Mouse (Mus musculus) heart, adult 2 months (tissue): Measurements from ENCODE around the gene Ccdc34. TPM values are rescaled to one million over a fixed set of nuclear protein-coding genes. Genes with fewer than 3 reads are reported as not detected.

ENCODE experiments used
- DNase-seq, 2 experiments: peaks; one replicate each; pipeline ENCODE4 v3.0.0; 2021
- H3K27ac ChIP-seq: fragments of 200-600 bp; 2 replicates; pipeline ENCODE4 v1.8.1; 2022
- H3K27me3 ChIP-seq: fragments of 200-500 bp; 2 replicates; pipeline ENCODE4 v1.6.1; 2012; ENCODE audit warnings: mild to moderate bottlenecking, low read length, inconsistent platforms, mixed read lengths; ENCODE audit not compliant: control insufficient read depth, insufficient read depth
- H3K36me3 ChIP-seq: fragments of 200-500 bp; 2 replicates; pipeline ENCODE4 v1.6.1; 2012; ENCODE audit warnings: low read length, inconsistent platforms; ENCODE audit not compliant: control insufficient read depth, insufficient read depth
- H3K4me1 ChIP-seq: fragments of 200-500 bp; 2 replicates; pipeline ENCODE4 v1.6.1; 2011; ENCODE audit warnings: low read length; ENCODE audit not compliant: control insufficient read depth, insufficient read depth
- H3K4me3 ChIP-seq: fragments of 200-600 bp; 2 replicates; pipeline ENCODE4 v1.8.1; 2022
- H3K79me2 ChIP-seq: fragments of 200-500 bp; replicated peaks from 2 replicates; pipeline ENCODE4 v1.6.1; 2012; ENCODE audit warnings: mild to moderate bottlenecking, inconsistent platforms, low read length, moderate library complexity, mixed read lengths; ENCODE audit not compliant: control insufficient read depth, insufficient read depth
- H3K9ac ChIP-seq: fragments of 200-500 bp; 2 replicates; pipeline ENCODE4 v1.6.1; 2012; ENCODE audit warnings: low read depth, mild to moderate bottlenecking, control low read depth, inconsistent platforms, low read length, mixed read lengths
- CTCF ChIP-seq: fragments of 200-600 bp; IDR thresholded peaks from 2 replicates; pipeline ENCODE4 v1.8.1; 2022; ENCODE audit warnings: antibody characterized with exemption, mild to moderate bottlenecking, moderate library complexity
- EP300 ChIP-seq: fragments of 200-500 bp; IDR thresholded peaks from 2 replicates; pipeline ENCODE4 v1.6.1; 2011; ENCODE audit warnings: low read depth, low read length, control low read depth; ENCODE audit not compliant: insufficient read depth
- POLR2A ChIP-seq: fragments of 200-500 bp; IDR thresholded peaks from 2 replicates; pipeline ENCODE4 v1.6.1; 2011; ENCODE audit warnings: mild to moderate bottlenecking, low read depth, low read length, control low read depth; ENCODE audit not compliant: insufficient read depth
- WGBS: fragments of 180-500 bp; shearing (Covaris S2); methylation state at CpG from one replicate; pipeline ENCODE4 v1.1.7; 2018; 5-methylcytosine and 5-hydroxymethylcytosine counted together
- intact Hi-C: fragments of 180-260 bp; cut with DNase I; formaldehyde crosslinking; loops from one replicate; pipeline ENCODE4 v1.15.1; 2025
- polyA plus RNA-seq: library from polyadenylated mRNA; depleted of rRNA; stranded (reverse); fragments of >200 nt; gene quantifications from 2 replicates; pipeline ENCODE4 v1.2.3, GENCODE M21; 2012
- total RNA-seq, 2 experiments: library from RNA; stranded (reverse); gene quantifications; 2 replicates each; pipeline ENCODE4 v1.2.3; 2021

Gene Ccdc34
- total and polyA plus RNA-seq, 3 experiments = 1.8 to 4.6 (median 4.1) TPM

DNA sequence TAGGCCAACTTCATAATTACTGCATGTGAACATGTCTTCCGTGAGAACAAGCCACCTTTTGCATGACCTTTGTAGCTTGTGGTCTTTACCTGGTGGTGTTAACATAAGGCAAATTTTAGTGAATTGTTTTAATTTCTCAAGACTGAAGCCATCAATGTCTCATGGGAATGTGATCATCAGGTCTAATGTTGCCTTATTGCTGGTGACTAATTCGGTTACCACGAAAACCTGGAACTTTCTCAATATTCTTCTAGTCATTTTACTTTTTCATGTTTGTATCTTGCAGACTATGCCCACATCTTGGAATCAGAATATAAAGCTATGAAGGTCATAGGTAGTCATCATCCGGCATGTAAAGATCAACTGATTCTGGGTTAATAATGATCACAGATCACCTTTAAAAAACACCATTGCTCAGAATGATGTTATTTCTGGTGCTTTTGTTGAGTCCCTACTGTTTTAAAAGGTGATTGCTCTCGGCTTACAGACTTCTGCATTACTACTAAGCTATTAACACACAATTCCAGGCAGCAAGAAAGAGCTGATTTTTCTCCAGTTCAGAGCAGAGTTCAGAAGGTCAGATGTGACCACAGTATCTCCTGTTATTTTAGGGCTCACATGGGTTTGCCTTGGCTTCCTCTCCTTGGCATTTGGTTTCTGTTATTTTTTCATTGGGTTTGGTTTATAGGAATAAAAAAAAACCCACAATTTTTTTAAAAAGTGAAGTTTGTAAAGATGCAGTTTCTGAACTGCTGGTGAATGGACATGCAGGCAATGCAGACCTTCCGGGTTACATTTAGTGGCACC lies 57.2 kb downstream of the Ccdc34 start:
- no peak for TF ChIP-seq EP300
- no peak for TF ChIP-seq POLR2A
- no peak for TF ChIP-seq CTCF
- Histone ChIP-seq H3K4me3 (no peak overlapping the region), H3K36me3 (no peaks in the 10 kb centered on the region), H3K4me1 (no peaks in the 10 kb centered on the region), H3K27ac (no peak overlapping the region), H3K27me3 (no peaks in the 10 kb centered on the region), H3K79me2 (no peaks in the 10 kb centered on the region), H3K9ac (no peak overlapping the region)
- 87% methylated on average over 6 of the region's 6 CpGs for WGBS
- no peak for DNase-seq
- intact Hi-C loops = no loop called here

GRCm38 (mm10) chr2:110077240-110077639 lies 59.6 kb downstream of the Ccdc34 start:
- intact Hi-C loops = no loop called here
- TF ChIP-seq CTCF (no peak), EP300 (no peak), POLR2A (no peak)
- WGBS = 42% methylated on average over 2 of the region's 2 CpGs
- H3K27me3 ChIP-seq = no peaks in the 10 kb centered on the region
- no peaks in the 10 kb centered on the region for H3K4me1 ChIP-seq
- H3K79me2 ChIP-seq = no peaks in the 10 kb centered on the region
- no peak for DNase-seq
- no peak overlapping the region for H3K9ac ChIP-seq
- no peak overlapping the region for H3K4me3 ChIP-seq
- no peaks in the 10 kb centered on the region for H3K36me3 ChIP-seq
- H3K27ac ChIP-seq = no peak overlapping the region

DNA sequence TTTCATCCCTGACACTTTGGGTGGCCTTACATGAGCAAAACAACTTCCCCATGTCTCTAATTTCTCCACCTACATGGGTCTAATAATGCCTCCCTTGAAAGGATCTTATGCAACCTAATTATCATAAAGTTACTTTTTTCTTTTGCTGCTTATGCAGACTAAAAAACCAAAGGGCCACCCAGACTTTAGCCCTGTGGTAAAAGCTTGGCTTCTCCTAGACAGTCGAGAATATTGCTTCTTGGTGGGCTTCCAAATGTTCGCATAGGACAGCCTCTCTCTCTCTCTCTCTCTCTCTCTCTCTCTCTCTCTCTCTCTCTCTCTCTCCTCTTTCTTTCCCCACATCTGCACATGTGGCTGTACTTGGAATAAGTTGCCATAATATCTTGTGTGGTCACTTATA lies 60.0 kb downstream of the Ccdc34 start:
- no peak overlapping the region for H3K9ac ChIP-seq
- H3K27me3 ChIP-seq = no peaks in the 10 kb centered on the region
- H3K79me2 ChIP-seq = no peaks in the 10 kb centered on the region
- 61% methylated on average over 2 of the region's 2 CpGs for WGBS
- H3K36me3 ChIP-seq = no peaks in the 10 kb centered on the region
- no peak overlapping the region for H3K4me3 ChIP-seq
- intact Hi-C loops = no loop called here
- no peaks in the 10 kb centered on the region for H3K4me1 ChIP-seq
- DNase-seq = no peak
- no peak overlapping the region for H3K27ac ChIP-seq
- TF ChIP-seq POLR2A (no peak), CTCF (no peak), EP300 (no peak)

GRCm38 (mm10) chr2:110080532-110080931 lies 62.9 kb downstream of the Ccdc34 start:
- no peak for TF ChIP-seq EP300
- no peak for TF ChIP-seq POLR2A
- TF ChIP-seq CTCF = no peak
- 72% methylated on average over 6 of the region's 6 CpGs for WGBS
- Histone ChIP-seq H3K4me3 (no peak overlapping the region), H3K36me3 (no peaks in the 10 kb centered on the region), H3K27ac (no peak overlapping the region), H3K9ac (no peak overlapping the region), H3K79me2 (no peaks in the 10 kb centered on the region), H3K27me3 (no peaks in the 10 kb centered on the region), H3K4me1 (no peaks in the 10 kb centered on the region; the same call in 1 of the 2 replicates)
- DNase-seq = no peak
- intact Hi-C loops = no loop called here

- no peaks in the 10 kb centered on the region; the same call in 1 of the 2 replicates for H3K4me1 ChIP-seq
- no peaks in the 10 kb centered on the region for H3K36me3 ChIP-seq
- intact Hi-C loops = no loop called here
- 86% methylated on average over 2 of the region's 2 CpGs for WGBS
- no peak for TF ChIP-seq EP300
- TF ChIP-seq POLR2A = no peak
- TF ChIP-seq CTCF = no peak
- H3K27ac ChIP-seq = no peak overlapping the region
- no peak for DNase-seq
- H3K9ac ChIP-seq = no peak overlapping the region
- no peaks in the 10 kb centered on the region for H3K27me3 ChIP-seq
- no peaks in the 10 kb centered on the region for H3K79me2 ChIP-seq
- H3K4me3 ChIP-seq = no peak overlapping the region
Measured at GRCm38 (mm10) chr2:110082975-110083374, 65.4 kb downstream of the Ccdc34 start.

- Histone ChIP-seq H3K9ac (no peak overlapping the region), H3K27ac (peak overlapping the region; percentile 30), H3K4me1 (no peaks in the 10 kb centered on the region; the same call in 1 of the 2 replicates), H3K36me3 (no peaks in the 10 kb centered on the region), H3K27me3 (no peaks in the 10 kb centered on the region), H3K4me3 (no peak overlapping the region), H3K79me2 (no peaks in the 10 kb centered on the region)
- WGBS = 52% methylated on average over 3 of the region's 3 CpGs
- DNase-seq = peak; percentile 42 to 64
- intact Hi-C loops = no loop called here
- TF ChIP-seq POLR2A = no peak
- TF ChIP-seq EP300 = peak; percentile 42; the same call in 1 of the 2 replicates
Measured at GRCm38 (mm10) chr2:110085701-110086143, 68.1 kb downstream of the Ccdc34 start.
